Mouse (Mus musculus) kidney, postnatal 0 days (tissue): ENCODE measurements around the gene Adra1d. TPM values are rescaled to one million over a fixed set of nuclear protein-coding genes. Genes with fewer than 3 reads are reported as not detected.

Experiments used
- ATAC-seq: fragments of 200-750 bp; cut with Nextera tagmentation; replicated peaks from 2 replicates; pipeline ENCODE4 v1.8.0; 2017; ENCODE audit warnings: low read depth, moderate number of reproducible peaks, moderate TSS enrichment, moderate library complexity; ENCODE audit not compliant: low FRiP score
- DNase-seq: peaks from one replicate; pipeline ENCODE4 v3.0.0-alpha.2; 2016; ENCODE audit warnings: low spot score
- H3K27ac ChIP-seq: fragments of 300-500 bp; sonication (generic); 2 replicates; pipeline ENCODE4 v1.5.1; 2014; ENCODE audit warnings: mild to moderate bottlenecking
- H3K27me3 ChIP-seq: fragments of 300-500 bp; sonication (generic); 2 replicates; pipeline ENCODE4 v1.6.1; 2014; ENCODE audit warnings: low read length, mixed read lengths; ENCODE audit not compliant: insufficient read depth
- H3K36me3 ChIP-seq: fragments of 300-500 bp; sonication (generic); 2 replicates; pipeline ENCODE4 v1.6.1; 2014; ENCODE audit warnings: low read length, mixed read lengths; ENCODE audit not compliant: insufficient read depth
- H3K4me1 ChIP-seq: fragments of 300-500 bp; sonication (generic); replicated peaks from 2 replicates; pipeline ENCODE4 v1.6.1; 2014; ENCODE audit warnings: antibody characterized with exemption, low read length, mixed read lengths; ENCODE audit not compliant: insufficient read depth
- H3K4me2 ChIP-seq: fragments of 300-500 bp; sonication (generic); 2 replicates; pipeline ENCODE4 v1.6.1; 2014; ENCODE audit warnings: mild to moderate bottlenecking, low read length, moderate library complexity, mixed read lengths
- H3K4me3 ChIP-seq: fragments of 300-500 bp; sonication (generic); replicated peaks from 2 replicates; pipeline ENCODE4 v1.5.1; 2014; ENCODE audit warnings: low read depth, low read length
- H3K9ac ChIP-seq: fragments of 300-500 bp; sonication (generic); 2 replicates; pipeline ENCODE4 v1.6.1; 2014; ENCODE audit warnings: low read depth, low read length
- H3K9me3 ChIP-seq: fragments of 300-500 bp; sonication (generic); replicated peaks from 2 replicates; pipeline ENCODE4 v1.6.1; 2016; ENCODE audit warnings: low read length, inconsistent platforms, mixed read lengths
- CTCF ChIP-seq: IDR thresholded peaks from 2 replicates; pipeline ENCODE4 v1.5.1; 2016; ENCODE audit warnings: antibody characterized with exemption, low read depth, mild to moderate bottlenecking, moderate library complexity
- WGBS: fragments of 180-500 bp; shearing (Covaris S2); extraction: QIAGEN DNeasy Blood & Tissue Kit; methylation state at CpG from one replicate; pipeline ENCODE4 v1.1.7; 2014; 5-methylcytosine and 5-hydroxymethylcytosine counted together
- polyA plus RNA-seq: library from polyadenylated mRNA; unstranded; fragments of >200 nt; fragmentation: Nextera tagmentation; extraction: Ambion mirVana; gene quantifications from 2 replicates; pipeline ENCODE4 v1.2.1, GENCODE M21; 2015

Gene Adra1d
- polyA plus RNA-seq, 1 experiment from 2014 or later: 1.6 TPM

- Histone ChIP-seq H3K4me3 (no peak overlapping the region), H3K36me3 (no peaks in the 10 kb centered on the region), H3K27me3 (no peaks in the 10 kb centered on the region), H3K9ac (no peak overlapping the region), H3K4me2 (no peak overlapping the region), H3K27ac (no peak overlapping the region), H3K9me3 (no peaks in the 10 kb centered on the region), H3K4me1 (no peaks in the 10 kb centered on the region)
- DNase-seq (peak; percentile 90), ATAC-seq (peak; percentile 71)
- WGBS: 34% methylated on average over 11 of the region's 11 CpGs
- TF ChIP-seq CTCF: peak; percentile 91
Measured at GRCm38 (mm10) chr2:131529898-131530622, 32.0 kb downstream of the Adra1d start.

GRCm38 (mm10) chr2:131527061-131527460 lies 35.0 kb downstream of the Adra1d start:
- H3K27me3 ChIP-seq: no peaks in the 10 kb centered on the region
- no peaks in the 10 kb centered on the region for H3K4me1 ChIP-seq
- H3K4me2 ChIP-seq: no peak overlapping the region
- H3K36me3 ChIP-seq: no peaks in the 10 kb centered on the region
- H3K9me3 ChIP-seq: no peaks in the 10 kb centered on the region
- no peak overlapping the region for H3K27ac ChIP-seq
- no peak overlapping the region for H3K4me3 ChIP-seq
- TF ChIP-seq CTCF: peak; percentile 68
- ATAC-seq (no peak), DNase-seq (peak; percentile 44)
- 57% methylated on average over 3 of the region's 3 CpGs for WGBS
- no peak overlapping the region for H3K9ac ChIP-seq

DNA sequence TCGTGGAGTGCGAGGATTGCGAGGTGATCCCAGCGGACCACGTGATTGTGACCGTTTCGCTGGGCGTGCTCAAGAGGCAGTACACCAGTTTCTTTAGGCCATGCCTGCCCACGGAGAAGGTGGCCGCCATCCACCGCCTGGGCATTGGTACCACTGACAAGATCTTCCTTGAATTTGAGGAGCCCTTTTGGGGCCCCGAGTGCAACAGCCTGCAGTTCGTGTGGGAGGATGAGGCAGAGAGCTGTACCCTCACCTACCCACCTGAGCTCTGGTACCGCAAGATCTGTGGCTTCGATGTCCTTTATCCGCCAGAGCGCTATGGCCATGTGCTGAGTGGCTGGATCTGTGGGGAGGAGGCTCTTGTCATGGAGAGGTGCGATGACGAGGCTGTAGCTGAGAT lies 41.3 kb downstream of the Adra1d start:
- 96% methylated on average over 19 of the region's 19 CpGs for WGBS
- H3K9me3 ChIP-seq: no peaks in the 10 kb centered on the region
- H3K4me1 ChIP-seq: no peaks in the 10 kb centered on the region
- no peak overlapping the region for H3K4me2 ChIP-seq
- no peaks in the 10 kb centered on the region for H3K36me3 ChIP-seq
- H3K9ac ChIP-seq: no peak overlapping the region
- H3K27ac ChIP-seq: no peak overlapping the region
- no peak for DNase-seq
- H3K4me3 ChIP-seq: no peak overlapping the region
- no peak for TF ChIP-seq CTCF
- H3K27me3 ChIP-seq: no peaks in the 10 kb centered on the region
- ATAC-seq: no peak

DNA sequence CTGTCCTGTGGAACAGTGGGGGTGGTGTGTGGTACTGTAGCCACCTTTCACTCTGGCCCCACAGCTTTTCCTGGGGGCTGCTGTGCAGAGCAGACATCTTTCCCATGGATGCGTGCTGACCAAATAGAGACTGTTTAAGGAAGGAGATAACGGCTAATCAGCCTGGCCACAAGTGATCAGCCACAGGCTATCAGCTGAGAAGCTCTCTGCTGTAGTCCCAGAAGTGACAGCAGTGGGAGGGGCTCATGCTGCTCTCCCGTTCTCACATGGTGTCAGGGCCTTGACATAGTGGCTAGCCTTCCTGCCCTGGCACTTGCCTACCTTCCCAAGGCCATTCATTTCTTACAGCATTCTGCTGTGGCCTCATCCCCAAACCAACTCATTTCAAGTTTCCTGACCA lies 43.3 kb downstream of the Adra1d start:
- H3K4me3 ChIP-seq: no peak overlapping the region
- H3K27ac ChIP-seq: no peak overlapping the region
- no peaks in the 10 kb centered on the region for H3K27me3 ChIP-seq
- H3K4me1 ChIP-seq: no peaks in the 10 kb centered on the region
- no peaks in the 10 kb centered on the region for H3K9me3 ChIP-seq
- ATAC-seq (no peak), DNase-seq (no peak)
- H3K4me2 ChIP-seq: no peak overlapping the region
- WGBS: 56% methylated on average over 3 of the region's 3 CpGs
- no peak overlapping the region for H3K9ac ChIP-seq
- no peak for TF ChIP-seq CTCF
- H3K36me3 ChIP-seq: no peaks in the 10 kb centered on the region

- Histone ChIP-seq H3K27me3 (no peaks in the 10 kb centered on the region), H3K9ac (no peak overlapping the region), H3K9me3 (no peaks in the 10 kb centered on the region), H3K4me2 (no peak overlapping the region), H3K4me3 (no peak overlapping the region), H3K27ac (no peak overlapping the region), H3K36me3 (no peaks in the 10 kb centered on the region), H3K4me1 (no peaks in the 10 kb centered on the region)
- ATAC-seq (no peak), DNase-seq (no peak)
- TF ChIP-seq CTCF: no peak
- WGBS: 88% methylated on average over 4 of the region's 4 CpGs
Measured at GRCm38 (mm10) chr2:131517550-131517949, 44.5 kb downstream of the Adra1d start.

GRCm38 (mm10) chr2:131514055-131514621 lies 47.9 kb downstream of the Adra1d start:
- no peaks in the 10 kb centered on the region for H3K36me3 ChIP-seq
- no peak overlapping the region for H3K4me2 ChIP-seq
- WGBS: 90% methylated on average over 4 of the region's 4 CpGs
- ATAC-seq (no peak), DNase-seq (no peak)
- H3K4me1 ChIP-seq: peaks cover 5% of the 10 kb centered on the region
- no peak overlapping the region for H3K27ac ChIP-seq
- H3K27me3 ChIP-seq: no peaks in the 10 kb centered on the region
- no peaks in the 10 kb centered on the region for H3K9me3 ChIP-seq
- H3K9ac ChIP-seq: no peak overlapping the region
- H3K4me3 ChIP-seq: no peak overlapping the region
- no peak for TF ChIP-seq CTCF
